Mouse (Mus musculus) neural tube, embryonic 11.5 days (tissue): Measurements from ENCODE around the gene Hist1h2bn. TPM values are rescaled to one million over a fixed set of nuclear protein-coding genes. Genes with fewer than 3 reads are reported as not detected.
A peak's percentile ranks its signal among the peaks of the same experiment; 100 is the strongest.
"Not testable (repeated sequence)": the region's sequence is repeated elsewhere in the genome, so short reads cannot be mapped to it uniquely, and the experiment has no call there.

Experiments
- ATAC-seq: fragments of 200-750 bp; cut with Nextera tagmentation; 2 replicates; pipeline ENCODE4 v1.8.0; 2017; ENCODE audit warnings: moderate number of reproducible peaks, mild to moderate bottlenecking, moderate TSS enrichment, moderate library complexity; ENCODE audit not compliant: insufficient read depth, low FRiP score, low TSS enrichment
- DNase-seq: peaks from one replicate; pipeline ENCODE4 v3.0.0-alpha.2; 2015; ENCODE audit warnings: low spot score
- H3K27ac ChIP-seq: fragments of 300-500 bp; sonication (generic); 2 replicates; pipeline ENCODE4 v1.5.1; 2014; ENCODE audit warnings: low read depth, mild to moderate bottlenecking, low read length
- H3K27me3 ChIP-seq: fragments of 300-500 bp; sonication (generic); 2 replicates; pipeline ENCODE4 v1.6.1; 2014; ENCODE audit warnings: mild to moderate bottlenecking, low read length, mixed read lengths; ENCODE audit not compliant: control insufficient read depth, insufficient read depth
- H3K36me3 ChIP-seq: fragments of 300-500 bp; sonication (generic); 2 replicates; pipeline ENCODE4 v1.6.1; 2014; ENCODE audit warnings: mild to moderate bottlenecking, low read length, moderate library complexity, mixed read lengths; ENCODE audit not compliant: control insufficient read depth, insufficient read depth
- H3K4me1 ChIP-seq: fragments of 300-500 bp; sonication (generic); 2 replicates; pipeline ENCODE4 v1.6.1; 2014; ENCODE audit warnings: low read length, mixed read lengths; ENCODE audit not compliant: control insufficient read depth, insufficient read depth
- H3K4me2 ChIP-seq: fragments of 300-500 bp; sonication (generic); 2 replicates; pipeline ENCODE4 v1.6.1; 2014; ENCODE audit warnings: low read depth, mild to moderate bottlenecking, moderate library complexity
- H3K4me3 ChIP-seq: fragments of 300-500 bp; sonication (generic); 2 replicates; pipeline ENCODE4 v1.5.1; 2014; ENCODE audit warnings: low read depth, low read length
- H3K9ac ChIP-seq: fragments of 300-500 bp; sonication (generic); 2 replicates; pipeline ENCODE4 v1.6.1; 2014; ENCODE audit warnings: mild to moderate bottlenecking, low read length
- H3K9me3 ChIP-seq: fragments of 300-500 bp; sonication (generic); 2 replicates; pipeline ENCODE4 v1.6.1; 2016; ENCODE audit warnings: low read length; ENCODE audit not compliant: control insufficient read depth
- WGBS: fragments of 180-500 bp; shearing (Covaris S2); extraction: QIAGEN DNeasy Blood & Tissue Kit; methylation state at CpG from one replicate; pipeline ENCODE4 v1.1.7; 2014; 5-methylcytosine and 5-hydroxymethylcytosine counted together
- polyA plus RNA-seq: library from polyadenylated mRNA; unstranded; fragments of >200 nt; fragmentation: Nextera tagmentation; extraction: Ambion mirVana; gene quantifications from 2 replicates; pipeline ENCODE4 v1.2.1, GENCODE M21; 2014

The Hist1h2bn gene
- polyA plus RNA-seq, 1 experiment from 2014 or later, result 2.1 TPM

DNA sequence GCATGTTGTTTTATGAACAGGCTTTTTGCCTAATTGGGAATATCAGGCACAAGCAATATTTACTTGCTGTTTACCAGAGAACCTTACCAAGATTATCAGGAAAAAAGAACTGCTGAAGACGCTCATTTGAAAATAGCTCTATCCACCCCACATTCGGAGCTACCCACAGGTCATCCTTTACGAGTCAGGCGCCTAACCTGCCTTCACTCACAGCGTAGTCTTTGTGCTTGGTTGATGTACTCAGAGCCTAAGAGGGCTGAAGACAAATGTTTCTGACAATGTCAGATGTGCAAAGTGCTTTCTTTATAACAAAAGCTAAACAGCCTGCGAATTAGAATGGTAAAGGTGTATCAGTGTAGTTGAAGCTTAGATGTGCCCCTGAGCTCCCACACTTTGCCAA is 30.4 kb downstream of the Hist1h2bn start:
- DNase-seq (no peak), ATAC-seq (no peak)
- Histone ChIP-seq H3K4me2 (peak overlapping the region; percentile 50), H3K4me3 (no peak overlapping the region), H3K9ac (peak overlapping the region; percentile 55), H3K27me3 (no peaks in the 10 kb centered on the region), H3K27ac (peak overlapping the region; percentile 87), H3K4me1 (peaks cover 13% of the 10 kb centered on the region; the same call in 1 of the 2 replicates), H3K9me3 (no peaks in the 10 kb centered on the region), H3K36me3 (no peaks in the 10 kb centered on the region)
- 16% methylated on average over 6 of the region's 6 CpGs for WGBS

DNA sequence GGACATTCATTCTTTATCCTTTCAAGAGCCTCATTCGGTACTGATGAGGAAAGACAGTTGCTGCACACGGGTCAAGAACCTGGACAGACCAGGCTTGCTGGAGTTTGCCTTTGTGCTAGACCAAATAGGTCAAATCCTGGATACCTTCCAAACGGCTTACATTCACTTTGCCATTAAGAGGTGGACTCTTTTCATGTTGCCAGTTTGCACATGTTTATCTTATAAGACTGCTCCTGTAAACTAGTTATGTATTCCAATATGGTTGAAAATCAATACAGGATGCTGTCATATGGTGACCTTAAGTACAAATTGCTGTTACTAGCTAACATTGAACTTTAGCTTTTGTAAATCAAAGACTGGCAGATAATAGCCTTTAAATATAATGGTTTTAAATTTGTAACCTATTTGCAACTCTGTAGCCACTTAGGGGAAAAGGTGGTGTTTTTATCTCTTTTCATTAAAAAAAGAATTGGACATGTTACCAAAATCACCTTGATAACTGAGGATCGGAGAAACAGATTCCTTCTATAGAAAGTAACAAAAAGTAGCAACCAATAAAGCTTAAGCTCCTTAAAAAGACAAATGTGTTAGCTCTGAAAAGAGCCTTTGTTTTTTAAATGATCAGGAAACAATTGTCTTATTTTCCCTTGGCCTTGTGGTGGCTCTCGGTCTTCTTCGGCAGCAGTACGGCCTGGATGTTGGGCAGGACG is 32.4 kb downstream of the Hist1h2bn start:
- Histone ChIP-seq H3K4me3 (peak overlapping the region; percentile 25), H3K9ac (peak overlapping the region; percentile 57), H3K36me3 (no peaks in the 10 kb centered on the region), H3K9me3 (no peaks in the 10 kb centered on the region), H3K4me1 (peaks cover 18% of the 10 kb centered on the region; the same call in 1 of the 2 replicates), H3K27me3 (no peaks in the 10 kb centered on the region), H3K27ac (peak overlapping the region; percentile 81), H3K4me2 (peak overlapping the region; percentile 43)
- peak; percentile 42 for DNase-seq
- 4% methylated on average over 8 of the region's 8 CpGs for WGBS
- no peak for ATAC-seq

DNA sequence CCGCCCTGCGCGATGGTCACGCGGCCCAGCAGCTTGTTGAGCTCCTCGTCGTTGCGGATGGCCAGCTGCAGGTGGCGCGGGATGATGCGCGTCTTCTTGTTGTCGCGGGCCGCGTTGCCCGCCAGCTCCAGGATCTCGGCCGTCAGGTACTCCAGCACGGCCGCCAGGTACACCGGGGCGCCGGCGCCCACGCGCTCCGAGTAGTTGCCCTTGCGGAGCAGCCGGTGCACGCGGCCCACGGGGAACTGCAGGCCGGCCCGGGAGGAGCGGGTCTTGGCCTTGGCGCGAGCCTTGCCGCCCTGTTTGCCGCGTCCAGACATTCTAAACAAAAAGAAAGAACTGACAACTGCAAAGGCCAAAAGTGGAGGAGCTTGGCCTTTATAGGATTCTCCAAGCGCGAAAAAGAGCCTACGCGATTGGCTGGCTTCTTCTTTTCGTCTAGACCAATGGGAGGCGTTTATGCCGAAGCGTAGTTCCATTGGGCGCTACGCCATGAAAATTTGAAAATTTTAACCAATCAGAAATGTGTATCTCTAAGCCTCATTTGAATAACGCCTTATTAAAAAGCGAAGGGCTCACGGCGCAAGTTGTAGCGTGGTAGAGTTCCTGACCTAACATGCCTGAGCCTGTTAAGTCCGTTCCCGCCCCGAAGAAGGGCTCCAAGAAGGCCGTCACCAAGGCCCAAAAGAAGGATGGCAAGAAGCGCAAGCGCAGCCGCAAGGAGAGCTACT is 33.1 kb downstream of the Hist1h2bn start, which contains the start of the genes Hist1h2an and Hist1h2bp:
Gene Hist1h2an, minus strand, starts transcription at position 320 of the 731 bp plus-strand sequence.
Gene Hist1h2bp, plus strand, starts transcription at position 563 of the 731 bp plus-strand sequence.
- peak; percentile 87 for DNase-seq
- ATAC-seq, result peak; percentile 94

DNA sequence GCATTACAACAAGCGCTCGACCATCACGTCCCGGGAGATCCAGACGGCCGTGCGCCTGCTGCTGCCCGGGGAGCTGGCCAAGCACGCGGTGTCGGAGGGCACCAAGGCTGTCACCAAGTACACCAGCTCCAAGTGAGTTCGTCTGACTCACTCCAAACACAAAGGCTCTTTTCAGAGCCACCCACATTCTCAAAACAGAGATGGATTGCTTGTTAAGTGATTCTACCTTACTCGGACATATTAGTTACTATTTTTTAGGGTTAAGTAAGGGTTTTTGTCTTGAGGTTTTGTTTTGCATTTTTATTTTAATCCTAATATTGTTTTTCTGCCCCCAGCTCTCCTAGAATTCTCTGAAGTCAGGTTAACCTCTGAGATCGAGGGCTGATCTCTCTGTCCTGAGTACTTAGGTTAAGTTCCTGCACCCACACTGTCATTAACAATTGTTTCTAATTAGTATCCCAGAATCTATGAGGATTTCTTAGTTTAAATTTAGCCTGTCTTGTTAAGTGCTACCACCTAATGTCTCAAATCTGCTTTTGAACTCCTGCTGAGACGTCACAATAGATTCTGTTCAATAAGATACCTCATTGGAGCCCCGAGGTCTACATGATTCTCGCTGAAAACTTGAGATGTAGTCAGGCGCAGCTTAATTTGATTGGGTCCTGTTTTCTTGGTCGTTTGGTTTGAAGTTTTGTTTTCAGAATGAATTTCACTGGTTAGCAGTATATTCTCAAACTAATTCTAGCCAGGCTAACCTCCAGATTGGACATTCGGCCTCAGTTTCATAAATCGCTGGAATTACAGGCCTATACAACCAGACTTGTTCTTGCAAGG is 34.1 kb downstream of the Hist1h2bn start:
- Histone ChIP-seq H3K4me3 (0 out of 2 replicates have a peak overlapping the region, but pooled peaks have one; percentile 10), H3K27me3 (no peaks in the 10 kb centered on the region), H3K9me3 (no peaks in the 10 kb centered on the region), H3K36me3 (no peaks in the 10 kb centered on the region), H3K9ac (peak overlapping the region; percentile 54), H3K4me2 (peak overlapping the region; percentile 40), H3K27ac (peak overlapping the region; percentile 78), H3K4me1 (peaks cover 18% of the 10 kb centered on the region; the same call in 1 of the 2 replicates)
- peak; percentile 21 for ATAC-seq
- DNase-seq, result peak; percentile 21
- WGBS, result 16% methylated on average over 14 of the region's 21 CpGs

More for the DNA sequence above, 33.1 kb downstream of the Hist1h2bn start, which contains the start of the genes Hist1h2an and Hist1h2bp:
- Histone ChIP-seq H3K27ac (peak within 1 kb of the TSS; percentile 81), H3K4me3 (peak within 1 kb of the TSS; percentile 25), H3K9ac (peak within 1 kb of the TSS; percentile 57), H3K4me1 (peaks cover 18% of the 10 kb centered on the region; the same call in 1 of the 2 replicates), H3K4me2 (peak within 1 kb of the TSS; percentile 43)
- 0% methylated on average over 36 of the region's 63 CpGs for WGBS
- not testable (repeated sequence) for H3K36me3 ChIP-seq, H3K9me3 ChIP-seq, H3K27me3 ChIP-seq

DNA sequence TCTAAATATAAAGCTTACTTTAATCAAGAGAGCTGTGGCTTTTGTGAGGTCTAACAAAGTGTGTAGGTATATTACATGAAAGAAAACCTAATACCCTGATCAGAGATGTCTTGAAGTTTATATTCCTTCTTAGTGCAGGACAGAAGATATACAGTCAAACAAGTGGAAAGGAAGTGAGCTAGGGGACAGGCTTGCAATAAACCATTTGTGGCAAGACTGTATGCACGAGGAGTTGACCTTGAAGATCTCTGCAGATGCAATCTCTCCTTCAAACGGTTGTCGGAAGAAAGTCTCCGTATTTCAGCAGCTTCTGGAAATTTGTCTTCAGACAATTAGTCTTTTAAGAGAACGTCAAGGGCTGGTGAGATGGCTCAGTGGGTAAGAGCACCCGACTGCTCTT is 36.0 kb downstream of the Hist1h2bn start:
- WGBS, result 63% methylated on average over 6 of the region's 6 CpGs
- H3K4me1 ChIP-seq, result peaks cover 9% of the 10 kb centered on the region; the same call in 1 of the 2 replicates
- ATAC-seq (no peak), DNase-seq (no peak)
- H3K4me2 ChIP-seq, result no peak overlapping the region
- no peak overlapping the region for H3K27ac ChIP-seq
- H3K36me3 ChIP-seq, result no peaks in the 10 kb centered on the region
- H3K4me3 ChIP-seq, result no peak overlapping the region
- H3K9me3 ChIP-seq, result no peaks in the 10 kb centered on the region
- H3K27me3 ChIP-seq, result no peaks in the 10 kb centered on the region
- H3K9ac ChIP-seq, result no peak overlapping the region

GRCm38 (mm10) chr13:21790601-21791283 is 36.8 kb downstream of the Hist1h2bn start:
- ATAC-seq, result no peak
- Histone ChIP-seq H3K4me2 (peak overlapping the region; percentile 25), H3K4me3 (no peak overlapping the region), H3K9ac (peak overlapping the region; percentile 11), H3K36me3 (no peaks in the 10 kb centered on the region), H3K27me3 (no peaks in the 10 kb centered on the region), H3K27ac (no peak overlapping the region), H3K9me3 (no peaks in the 10 kb centered on the region), H3K4me1 (peaks cover 9% of the 10 kb centered on the region; the same call in 1 of the 2 replicates)
- WGBS, result 5% methylated on average over 18 of the region's 18 CpGs
- DNase-seq, result peak; percentile 19

GRCm38 (mm10) chr13:21795584-21795983 is 41.7 kb downstream of the Hist1h2bn start:
- DNase-seq (peak; percentile 4), ATAC-seq (no peak)
- H3K4me1 ChIP-seq, result peaks cover 5% of the 10 kb centered on the region; the same call in 1 of the 2 replicates
- no peaks in the 10 kb centered on the region for H3K9me3 ChIP-seq
- no peak overlapping the region for H3K4me3 ChIP-seq
- H3K9ac ChIP-seq, result no peak overlapping the region
- 93% methylated on average over 7 of the region's 7 CpGs for WGBS
- H3K4me2 ChIP-seq, result no peak overlapping the region
- H3K36me3 ChIP-seq, result no peaks in the 10 kb centered on the region
- H3K27ac ChIP-seq, result no peak overlapping the region
- no peaks in the 10 kb centered on the region for H3K27me3 ChIP-seq

- H3K36me3 ChIP-seq, H3K4me2 ChIP-seq, H3K27ac ChIP-seq, H3K9me3 ChIP-seq, H3K4me1 ChIP-seq, DNase-seq, H3K4me3 ChIP-seq, ATAC-seq, H3K9ac ChIP-seq, H3K27me3 ChIP-seq: not testable (repeated sequence)
Measured at GRCm38 (mm10) chr13:21797163-21797562, 43.2 kb downstream of the Hist1h2bn start.
